Mouse (Mus musculus): ENCODE measurements around the gene Cbx2. TPM values are rescaled to one million over a fixed set of nuclear protein-coding genes. Genes with fewer than 3 reads are reported as not detected.

Gene Cbx2
- polyA plus RNA-seq, 1 experiment, result 14.8 TPM

DNA sequence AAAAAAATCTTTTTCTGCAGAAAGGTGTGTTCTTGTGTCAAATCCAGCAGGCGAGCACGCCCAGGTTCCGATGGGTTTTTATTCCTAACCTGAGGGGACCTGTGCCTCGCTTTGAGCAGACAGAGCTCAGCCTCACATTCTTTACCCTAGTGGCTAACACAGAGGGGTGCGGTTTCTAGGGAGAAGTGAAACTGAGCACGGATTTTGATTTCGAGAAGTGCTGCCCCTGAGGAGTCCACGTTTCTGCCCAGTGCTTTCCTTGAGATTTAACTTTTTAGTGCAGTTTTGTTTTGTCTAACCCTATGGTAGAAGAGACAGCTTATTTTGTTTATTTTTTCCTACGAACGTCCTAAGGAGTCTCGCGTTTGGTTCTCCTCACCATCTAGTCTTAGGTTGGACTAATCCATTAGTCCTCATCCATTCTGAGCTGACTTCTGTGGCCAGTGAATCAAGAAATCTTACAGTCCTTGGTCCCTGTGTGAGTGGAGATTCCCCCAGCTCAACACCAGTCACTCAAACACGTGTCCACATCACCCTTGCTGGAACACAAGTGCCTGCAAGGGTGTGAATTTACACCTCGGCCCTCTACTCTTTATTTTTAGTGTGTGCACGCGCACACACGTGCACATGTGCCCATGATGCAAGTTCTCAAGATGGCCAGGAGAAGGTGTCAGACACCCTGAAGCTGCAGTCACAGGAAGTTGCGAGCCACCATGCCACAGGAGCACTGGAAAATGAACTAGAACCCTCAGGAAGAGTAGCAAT, 41.6 kb upstream of the Cbx2 start:
- Histone ChIP-seq H3K4me3 (ENCODE audit: insufficient read depth, poor library complexity, severe bottlenecking) (no peak overlapping the region), H3ac (ENCODE audit: control insufficient read depth, insufficient read length, low read depth) (no peak overlapping the region), H3K79me3 (ENCODE audit: low read depth) (no peaks in the 10 kb centered on the region), H3K79me2 (ENCODE audit: control insufficient read depth, insufficient read depth) (no peaks in the 10 kb centered on the region), H3K36me3 (ENCODE audit: control insufficient read depth, insufficient read depth) (no peaks in the 10 kb centered on the region), H3K27me3 (ENCODE audit: control insufficient read depth, insufficient read depth, insufficient read length) (peaks cover 47% of the 10 kb centered on the region)
- TF ChIP-seq CEBPB (IDR thresholded peaks at IDR 0.05; ENCODE audit: low read depth) (no peak), MYOG (IDR thresholded peaks at IDR 0.05; ENCODE audit: control insufficient read depth, extremely low read depth, insufficient read length) (no peak), USF1 (IDR thresholded peaks at IDR 0.05; ENCODE audit: low read depth) (no peak), FOSL1 (IDR thresholded peaks at IDR 0.05; ENCODE audit: insufficient read depth, low read length, poor library complexity, severe bottlenecking) (no peak), CTCF (IDR thresholded peaks at IDR 0.05; ENCODE audit: control insufficient read depth, insufficient read depth, insufficient read length) (no peak), MYOD1 (IDR thresholded peaks at IDR 0.05; ENCODE audit: control insufficient read depth, insufficient read length, low read depth) (no peak), MAX (IDR thresholded peaks at IDR 0.05) (no peak)

DNA sequence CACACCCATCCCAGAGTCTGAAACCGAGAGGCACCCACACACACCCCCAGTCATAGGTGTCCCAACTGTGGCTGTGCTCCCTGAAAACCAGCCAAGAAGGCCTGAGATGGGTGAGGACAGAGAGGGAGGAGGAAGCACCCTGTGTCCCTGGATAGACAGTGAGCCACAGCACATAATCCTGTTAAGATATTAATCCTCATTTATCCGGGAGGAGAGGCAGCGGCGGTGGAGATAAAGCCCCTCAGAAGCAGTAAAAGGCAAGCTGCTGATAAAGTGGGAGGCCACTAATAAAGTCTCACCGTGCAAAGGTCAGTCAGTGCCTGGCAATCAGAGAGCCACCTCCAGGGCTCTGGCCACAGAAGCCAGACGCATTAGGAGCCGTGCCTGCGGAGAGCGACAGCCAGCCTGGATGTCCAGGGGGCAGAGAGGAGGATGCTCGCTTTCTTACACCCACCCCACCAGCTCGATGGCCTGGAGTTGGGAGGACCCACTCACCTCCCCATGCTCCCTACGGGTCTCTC, 40.1 kb upstream of the Cbx2 start:
- H3K79me2 ChIP-seq (ENCODE audit: control insufficient read depth, insufficient read depth), result no peaks in the 10 kb centered on the region
- H3K4me3 ChIP-seq (ENCODE audit: insufficient read depth, poor library complexity, severe bottlenecking), result no peak overlapping the region
- no peaks in the 10 kb centered on the region for H3K36me3 ChIP-seq (ENCODE audit: control insufficient read depth, insufficient read depth)
- TF ChIP-seq MAX (IDR thresholded peaks at IDR 0.05), result no peak
- no peak for TF ChIP-seq MYOD1 (IDR thresholded peaks at IDR 0.05; ENCODE audit: control insufficient read depth, insufficient read length, low read depth)
- no peak for TF ChIP-seq CEBPB (IDR thresholded peaks at IDR 0.05; ENCODE audit: low read depth)
- no peak for TF ChIP-seq USF1 (IDR thresholded peaks at IDR 0.05; ENCODE audit: low read depth)
- no peak for TF ChIP-seq FOSL1 (IDR thresholded peaks at IDR 0.05; ENCODE audit: insufficient read depth, low read length, poor library complexity, severe bottlenecking)
- no peak for TF ChIP-seq MYOG (IDR thresholded peaks at IDR 0.05; ENCODE audit: control insufficient read depth, extremely low read depth, insufficient read length)
- TF ChIP-seq CTCF (IDR thresholded peaks at IDR 0.05; ENCODE audit: control insufficient read depth, insufficient read depth, insufficient read length), result no peak
- no peak overlapping the region for H3ac ChIP-seq (ENCODE audit: control insufficient read depth, insufficient read length, low read depth)
- H3K27me3 ChIP-seq (ENCODE audit: control insufficient read depth, insufficient read depth, insufficient read length), result peaks cover 39% of the 10 kb centered on the region
- H3K79me3 ChIP-seq (ENCODE audit: low read depth), result no peaks in the 10 kb centered on the region

DNA sequence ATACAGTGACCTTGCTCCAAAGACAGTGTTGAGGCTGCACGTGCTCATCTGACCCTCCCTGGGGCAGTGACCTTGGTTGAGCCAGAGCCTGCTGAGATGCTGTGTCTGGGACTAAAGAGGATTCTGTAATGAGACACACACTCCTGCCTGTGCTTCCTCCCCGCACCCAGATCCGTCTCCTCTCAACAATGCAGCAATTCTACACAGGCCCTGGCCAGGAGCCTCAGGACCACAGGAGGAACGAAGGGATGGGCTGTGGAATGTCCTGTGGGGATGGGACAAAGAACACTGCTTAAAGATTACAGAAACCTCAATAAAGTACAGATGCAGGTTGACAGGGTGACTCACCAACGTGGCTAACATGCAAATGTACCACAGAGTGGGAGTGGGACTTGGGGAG, 37.2 kb upstream of the Cbx2 start:
- no peak overlapping the region for H3ac ChIP-seq (ENCODE audit: control insufficient read depth, insufficient read length, low read depth)
- H3K79me3 ChIP-seq (ENCODE audit: low read depth), result no peaks in the 10 kb centered on the region
- peaks cover 20% of the 10 kb centered on the region for H3K27me3 ChIP-seq (ENCODE audit: control insufficient read depth, insufficient read depth, insufficient read length)
- TF ChIP-seq MYOG (IDR thresholded peaks at IDR 0.05; ENCODE audit: control insufficient read depth, extremely low read depth, insufficient read length) (no peak), MAX (IDR thresholded peaks at IDR 0.05) (no peak), MYOD1 (IDR thresholded peaks at IDR 0.05; ENCODE audit: control insufficient read depth, insufficient read length, low read depth) (no peak), USF1 (IDR thresholded peaks at IDR 0.05; ENCODE audit: low read depth) (no peak), CEBPB (IDR thresholded peaks at IDR 0.05; ENCODE audit: low read depth) (no peak), CTCF (IDR thresholded peaks at IDR 0.05; ENCODE audit: control insufficient read depth, insufficient read depth, insufficient read length) (no peak), FOSL1 (IDR thresholded peaks at IDR 0.05; ENCODE audit: insufficient read depth, low read length, poor library complexity, severe bottlenecking) (no peak)
- H3K4me3 ChIP-seq (ENCODE audit: insufficient read depth, poor library complexity, severe bottlenecking), result no peak overlapping the region
- no peaks in the 10 kb centered on the region for H3K79me2 ChIP-seq (ENCODE audit: control insufficient read depth, insufficient read depth)
- H3K36me3 ChIP-seq (ENCODE audit: control insufficient read depth, insufficient read depth), result no peaks in the 10 kb centered on the region

DNA sequence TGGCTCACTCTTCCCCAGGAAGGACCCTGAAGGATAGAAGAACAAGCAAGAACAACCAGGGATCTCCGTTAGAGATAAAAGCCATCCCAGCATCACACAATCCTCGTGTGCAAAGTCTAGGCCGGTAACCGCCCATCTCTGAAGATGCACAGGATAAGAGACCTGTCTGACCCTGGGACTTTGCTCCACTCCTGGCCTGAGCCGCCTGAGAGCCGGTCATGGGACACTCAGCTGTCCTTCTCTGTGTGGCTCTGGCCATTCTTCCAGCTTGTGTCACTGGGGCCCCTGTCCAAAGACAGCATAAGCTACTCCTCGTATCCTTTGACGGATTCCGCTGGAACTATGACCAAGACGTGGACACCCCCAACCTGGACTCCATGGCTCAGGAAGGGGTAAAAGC, 34.8 kb upstream of the Cbx2 start, which contains the start of gene Enpp7:
Gene Enpp7 (plus strand): TSS at position 190 of the 400 bp plus-strand sequence.
- Histone ChIP-seq H3K36me3 (ENCODE audit: control insufficient read depth, insufficient read depth) (no peaks in the 10 kb centered on the region), H3ac (ENCODE audit: control insufficient read depth, insufficient read length, low read depth) (no peak within 1 kb of the TSS), H3K27me3 (ENCODE audit: control insufficient read depth, insufficient read depth, insufficient read length) (peaks cover 8% of the 10 kb centered on the region), H3K4me3 (ENCODE audit: insufficient read depth, poor library complexity, severe bottlenecking) (no peak within 1 kb of the TSS), H3K79me3 (ENCODE audit: low read depth) (no peaks in the 10 kb centered on the region), H3K79me2 (ENCODE audit: control insufficient read depth, insufficient read depth) (no peaks in the 10 kb centered on the region)
- TF ChIP-seq CEBPB (IDR thresholded peaks at IDR 0.05; ENCODE audit: low read depth), result no peak
- TF ChIP-seq USF1 (IDR thresholded peaks at IDR 0.05; ENCODE audit: low read depth), result no peak
- no peak for TF ChIP-seq MYOD1 (IDR thresholded peaks at IDR 0.05; ENCODE audit: control insufficient read depth, insufficient read length, low read depth)
- TF ChIP-seq MAX (IDR thresholded peaks at IDR 0.05), result no peak
- TF ChIP-seq FOSL1 (IDR thresholded peaks at IDR 0.05; ENCODE audit: insufficient read depth, low read length, poor library complexity, severe bottlenecking), result no peak
- TF ChIP-seq CTCF (IDR thresholded peaks at IDR 0.05; ENCODE audit: control insufficient read depth, insufficient read depth, insufficient read length), result no peak
- no peak for TF ChIP-seq MYOG (IDR thresholded peaks at IDR 0.05; ENCODE audit: control insufficient read depth, extremely low read depth, insufficient read length)

DNA sequence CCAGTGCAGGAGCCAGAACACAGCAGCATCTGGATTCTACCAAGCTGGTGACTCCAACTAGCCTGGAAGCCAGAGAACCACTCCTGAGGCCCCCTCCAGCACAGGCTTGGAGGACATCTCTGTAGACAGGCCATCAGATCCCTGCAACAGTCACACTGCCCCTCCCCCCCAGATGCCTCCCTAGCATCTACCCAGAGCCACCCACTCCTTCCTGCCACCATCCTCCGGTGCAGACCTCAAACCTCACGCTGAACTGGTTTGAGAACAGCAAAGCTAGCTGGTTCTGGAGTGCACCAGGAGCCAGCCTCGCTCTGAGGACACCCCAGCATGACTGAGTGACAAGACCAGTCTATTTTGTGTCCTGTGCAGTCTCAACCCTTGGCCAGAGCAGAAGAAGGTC, 30.0 kb upstream of the Cbx2 start:
- Histone ChIP-seq H3K79me2 (ENCODE audit: control insufficient read depth, insufficient read depth) (no peaks in the 10 kb centered on the region), H3ac (ENCODE audit: control insufficient read depth, insufficient read length, low read depth) (no peak overlapping the region), H3K27me3 (ENCODE audit: control insufficient read depth, insufficient read depth, insufficient read length) (peaks cover 33% of the 10 kb centered on the region), H3K36me3 (ENCODE audit: control insufficient read depth, insufficient read depth) (no peaks in the 10 kb centered on the region), H3K79me3 (ENCODE audit: low read depth) (no peaks in the 10 kb centered on the region), H3K4me3 (ENCODE audit: insufficient read depth, poor library complexity, severe bottlenecking) (no peak overlapping the region)
- TF ChIP-seq USF1 (IDR thresholded peaks at IDR 0.05; ENCODE audit: low read depth) (no peak), MAX (IDR thresholded peaks at IDR 0.05) (no peak)
